Mouse (Mus musculus): ENCODE measurements around the gene Mapkapk2.
"Not testable (repeated sequence)": the region's sequence is repeated elsewhere in the genome, so short reads cannot be mapped to it uniquely, and the experiment has no call there.

Mapkapk2 gene

DNA sequence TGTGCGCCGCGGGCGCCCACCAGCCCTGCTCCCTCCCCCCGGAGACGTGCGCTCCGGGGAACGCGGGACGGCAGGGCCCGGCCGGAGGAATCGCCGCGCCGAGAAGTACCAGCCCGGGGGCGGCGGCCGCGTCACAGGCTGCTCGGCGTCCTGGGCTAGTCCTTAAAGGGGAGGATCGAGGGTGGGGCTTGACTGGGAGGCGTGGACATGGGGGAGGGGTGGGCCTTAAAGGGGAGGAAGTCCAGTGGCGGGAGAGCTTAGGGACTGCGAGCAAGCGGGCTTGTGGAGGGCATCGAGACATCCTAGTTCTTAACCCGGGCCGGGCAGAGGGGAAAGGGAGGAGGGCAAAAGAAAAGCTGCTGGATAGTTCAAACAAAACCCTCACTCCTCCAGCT is at the start of gene Mapkapk2:
TSS of gene Mapkapk2 (minus strand) at position 127 of the 395 bp plus-strand sequence.
- DNase-seq (ENCODE audit: extremely low read depth, insufficient read length, low spot score), result peak; percentile 93

DNA sequence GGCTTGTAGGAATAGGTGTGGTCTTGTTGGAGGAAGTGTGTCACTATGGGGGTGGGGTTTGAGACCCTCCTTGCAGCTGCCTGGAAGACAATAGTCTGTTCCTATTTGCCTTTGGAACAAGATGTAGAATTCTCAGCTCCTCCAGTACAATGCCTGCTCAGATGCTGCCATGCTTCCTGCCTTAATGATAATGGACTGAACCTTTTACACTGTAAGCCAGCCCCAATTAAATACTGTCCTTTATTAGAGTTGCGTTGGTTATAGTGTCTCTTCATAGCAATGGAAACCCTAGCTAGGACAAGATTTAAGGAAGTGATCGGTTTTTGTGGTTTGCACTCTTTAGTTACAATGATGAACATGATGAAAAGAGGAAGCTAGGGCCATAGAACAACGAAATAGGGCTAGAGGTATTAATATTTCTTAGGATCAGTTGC is 48.6 kb upstream of the Mapkapk2 start:
- DNase-seq (ENCODE audit: extremely low read depth, insufficient read length, low spot score), result no peak

DNA sequence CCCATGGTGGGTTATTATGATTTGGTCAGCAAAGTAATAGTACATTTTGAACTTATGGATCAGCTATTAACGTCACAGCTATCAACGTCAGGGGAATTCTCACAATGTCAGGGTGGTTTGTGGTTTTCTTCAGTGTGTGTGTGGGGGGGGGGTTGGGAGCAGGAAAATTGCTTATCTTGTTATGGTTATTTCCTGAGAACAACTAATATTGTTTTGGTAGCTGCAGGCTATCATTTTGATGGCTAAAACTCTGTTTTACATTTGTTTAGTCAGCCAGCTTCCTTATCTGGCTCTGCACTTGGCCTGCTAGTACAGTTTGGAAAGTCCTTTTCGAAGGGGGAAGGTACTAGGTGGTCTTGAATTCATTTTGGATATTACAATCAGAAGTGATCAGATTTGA is 47.6 kb upstream of the Mapkapk2 start:
- DNase-seq (ENCODE audit: extremely low read depth, insufficient read length, low spot score), result not testable (repeated sequence)

DNA sequence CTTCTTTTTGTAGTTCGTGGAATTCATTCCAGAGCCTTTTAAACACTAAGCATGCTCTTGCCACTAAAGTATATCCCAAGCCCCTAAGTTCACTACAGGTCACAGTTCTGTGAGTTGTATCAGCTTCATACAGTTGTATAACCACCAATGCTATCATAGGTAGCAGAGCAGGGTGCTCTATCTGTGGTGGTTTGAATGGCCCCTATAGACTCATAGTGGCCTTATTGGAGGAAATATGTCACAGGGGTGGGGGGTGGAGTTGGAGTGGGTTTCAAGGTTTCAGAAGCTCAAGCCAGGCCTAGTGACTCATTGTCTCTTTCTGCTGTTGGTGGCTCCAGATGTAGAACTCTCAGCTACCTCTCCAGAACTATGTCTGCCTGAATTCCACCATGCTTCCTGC is 44.8 kb upstream of the Mapkapk2 start:
- no peak for DNase-seq (ENCODE audit: extremely low read depth, insufficient read length, low spot score)

GRCm38 (mm10) chr1:131141449-131141848 is 43.8 kb upstream of the Mapkapk2 start:
- DNase-seq (ENCODE audit: extremely low read depth, insufficient read length, low spot score), result no peak

DNA sequence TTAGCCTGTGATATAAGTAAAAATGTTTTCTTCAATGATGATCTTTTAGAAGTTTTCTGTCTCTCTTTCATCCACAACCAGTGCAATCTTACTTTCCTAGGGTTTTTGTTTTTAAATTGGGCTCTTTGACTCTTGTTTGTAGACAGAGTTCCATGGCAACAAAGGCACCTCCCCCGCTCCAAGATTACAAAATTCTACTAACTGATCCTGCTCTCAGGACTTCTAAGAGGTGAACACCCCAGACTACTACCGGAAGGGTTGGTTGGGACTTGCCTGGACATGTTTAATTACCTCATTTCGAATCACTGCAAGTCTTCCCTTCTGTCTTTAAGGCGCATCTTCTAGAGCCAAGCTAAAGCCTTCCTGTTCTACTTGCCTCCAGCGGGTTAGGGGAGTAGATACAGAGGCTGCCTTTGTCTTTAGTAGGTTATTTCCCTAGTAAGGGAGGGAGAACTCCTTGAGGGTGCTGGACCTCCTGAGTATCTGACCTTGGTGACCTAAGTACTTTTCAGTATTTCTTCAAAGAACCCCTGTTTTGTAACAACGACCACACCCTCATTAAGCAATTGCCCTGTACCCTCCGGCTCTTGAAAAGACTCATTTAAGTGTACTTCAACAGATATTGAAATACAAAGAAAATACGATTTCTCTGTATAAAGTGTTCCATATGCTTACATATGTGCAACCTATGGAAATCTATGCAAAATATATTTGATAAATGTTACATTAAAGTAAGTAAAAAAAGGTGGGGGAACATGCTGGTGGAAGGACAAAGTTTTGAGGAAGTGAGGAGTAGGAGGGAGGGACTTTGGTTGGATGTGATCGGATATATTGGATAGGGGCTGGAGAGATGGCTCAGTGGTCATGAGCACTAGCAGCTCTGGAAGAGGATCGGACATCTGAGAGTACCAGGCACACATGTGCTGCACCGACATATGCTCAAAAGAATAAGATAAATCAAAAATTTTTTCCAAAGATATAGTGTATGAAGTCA is 41.8 kb upstream of the Mapkapk2 start:
- peak; percentile 48 for DNase-seq (ENCODE audit: extremely low read depth, insufficient read length, low spot score)

GRCm38 (mm10) chr1:131138191-131139016 is 40.8 kb upstream of the Mapkapk2 start, which contains the start of gene Dyrk3:
Gene Dyrk3 (minus strand): TSS chr1:131138340.
- DNase-seq (ENCODE audit: extremely low read depth, insufficient read length, low spot score), result peak; percentile 97

DNA sequence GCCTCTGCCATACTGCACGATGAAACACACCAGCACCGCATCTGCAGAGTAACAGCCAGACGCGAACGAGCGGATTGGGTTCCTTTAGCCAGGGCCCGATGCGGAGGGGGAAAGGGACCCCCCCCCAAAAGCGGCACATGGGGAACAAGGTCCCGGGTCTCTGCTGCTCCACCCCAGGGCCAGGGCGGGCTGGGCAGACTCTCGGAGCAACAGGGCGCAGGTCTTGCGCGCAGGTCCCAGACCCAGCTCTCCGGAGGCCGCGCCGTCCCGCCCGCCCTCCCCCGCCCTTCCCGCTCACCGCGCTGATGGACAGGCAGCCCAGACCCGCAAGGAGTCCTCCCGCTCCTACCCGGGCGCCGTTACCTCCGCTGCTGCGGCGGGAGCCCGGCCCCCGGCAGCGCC is 40.1 kb upstream of the Mapkapk2 start:
- DNase-seq (ENCODE audit: extremely low read depth, insufficient read length, low spot score), result no peak

GRCm38 (mm10) chr1:131137111-131137510 is 39.5 kb upstream of the Mapkapk2 start:
- DNase-seq (ENCODE audit: extremely low read depth, insufficient read length, low spot score), result no peak

- no peak for DNase-seq (ENCODE audit: extremely low read depth, insufficient read length, low spot score)
These were observed 38.5 kb upstream of the Mapkapk2 start for GRCm38 (mm10) chr1:131135960-131136629.

DNA sequence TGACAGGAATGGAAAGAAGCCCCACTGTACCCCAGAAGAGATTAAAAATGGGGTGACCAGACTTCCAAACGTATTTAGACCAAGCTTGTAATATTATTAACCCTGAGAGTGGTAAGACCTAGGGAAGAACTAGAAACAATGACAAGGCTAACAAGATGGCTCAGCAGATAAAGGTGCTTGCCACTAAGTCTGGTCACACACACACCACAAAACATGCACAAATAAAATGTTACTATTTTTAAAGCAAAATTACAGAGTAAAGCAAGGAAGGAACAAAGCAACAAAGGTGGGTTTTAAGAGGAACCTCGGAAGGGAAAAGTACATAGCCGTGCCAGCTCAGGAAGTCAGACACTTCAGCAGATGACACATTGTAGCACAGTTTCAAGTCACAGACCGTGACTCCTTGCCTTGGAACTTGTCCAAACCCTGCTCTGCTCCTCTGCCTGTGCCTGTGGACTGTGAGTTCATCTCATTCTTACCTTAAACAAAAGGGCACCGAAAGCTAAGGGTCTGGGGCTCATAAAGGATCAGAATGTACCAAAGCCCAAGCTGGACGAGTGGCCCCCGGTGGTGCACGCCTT is 37.4 kb upstream of the Mapkapk2 start:
- DNase-seq (ENCODE audit: extremely low read depth, insufficient read length, low spot score), result peak; percentile 68

DNA sequence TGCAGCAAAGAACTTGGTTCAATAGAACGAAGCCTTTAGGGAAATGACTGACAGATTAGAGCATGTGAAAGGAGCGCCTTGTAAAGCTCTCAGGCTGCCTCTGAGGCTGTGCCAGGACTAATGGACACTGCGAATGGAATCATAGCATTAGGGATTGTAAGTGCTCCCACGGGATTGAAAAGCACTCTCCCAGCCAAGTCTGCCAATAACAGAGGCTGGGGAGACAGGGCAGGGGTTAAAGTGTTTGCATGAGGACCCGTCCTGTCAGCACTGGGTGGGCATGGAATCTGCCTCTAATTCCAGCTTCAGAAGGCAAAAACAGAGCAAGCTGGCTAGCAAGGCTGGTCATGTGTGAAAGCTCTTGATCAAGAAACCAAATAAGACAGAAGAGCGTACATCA is 36.6 kb upstream of the Mapkapk2 start:
- no peak for DNase-seq (ENCODE audit: extremely low read depth, insufficient read length, low spot score)

- DNase-seq (ENCODE audit: extremely low read depth, insufficient read length, low spot score), result peak; percentile 70
These were observed 28.5 kb upstream of the Mapkapk2 start for GRCm38 (mm10) chr1:131125987-131126744.

DNA sequence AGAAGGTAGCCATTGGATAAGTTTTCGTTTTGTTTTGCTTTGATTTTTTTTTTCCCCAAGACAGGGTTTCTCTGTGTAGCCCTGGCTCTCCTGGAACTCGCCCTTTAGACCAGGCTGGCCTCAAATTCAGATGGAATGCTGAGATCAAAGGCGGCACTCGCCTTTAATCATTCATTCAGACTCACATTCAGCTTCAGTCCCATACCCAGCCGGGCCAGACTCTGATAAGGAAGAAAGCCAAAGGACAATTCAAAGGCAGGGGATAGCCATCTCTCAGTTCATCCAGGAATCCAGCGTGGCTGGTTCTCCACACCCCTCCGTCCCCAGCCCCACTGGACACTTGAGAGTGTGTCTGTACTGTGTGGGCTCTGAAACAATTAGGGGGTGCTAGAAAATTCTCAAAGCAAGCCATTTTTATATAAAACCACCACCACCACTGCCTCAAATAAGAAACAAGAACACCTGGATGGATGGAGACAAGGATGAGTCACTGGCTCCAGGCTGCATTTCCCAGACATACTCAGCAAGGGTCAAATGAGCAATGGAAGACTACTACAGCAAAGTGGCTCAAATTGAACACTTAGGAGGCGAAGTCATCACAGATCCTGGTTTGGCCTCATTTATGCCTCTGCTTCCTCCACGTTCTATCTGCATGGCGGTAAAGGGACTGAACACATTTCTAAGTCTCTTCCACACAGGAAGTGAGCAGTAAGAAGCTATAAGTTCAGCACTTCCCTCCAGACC is 26.1 kb upstream of the Mapkapk2 start:
- no peak for DNase-seq (ENCODE audit: extremely low read depth, insufficient read length, low spot score)

GRCm38 (mm10) chr1:131121987-131122386 is 24.4 kb upstream of the Mapkapk2 start:
- DNase-seq (ENCODE audit: extremely low read depth, insufficient read length, low spot score), result no peak

- no peak for DNase-seq (ENCODE audit: extremely low read depth, insufficient read length, low spot score)
These were observed 21.4 kb upstream of the Mapkapk2 start for GRCm38 (mm10) chr1:131119026-131119425.

DNA sequence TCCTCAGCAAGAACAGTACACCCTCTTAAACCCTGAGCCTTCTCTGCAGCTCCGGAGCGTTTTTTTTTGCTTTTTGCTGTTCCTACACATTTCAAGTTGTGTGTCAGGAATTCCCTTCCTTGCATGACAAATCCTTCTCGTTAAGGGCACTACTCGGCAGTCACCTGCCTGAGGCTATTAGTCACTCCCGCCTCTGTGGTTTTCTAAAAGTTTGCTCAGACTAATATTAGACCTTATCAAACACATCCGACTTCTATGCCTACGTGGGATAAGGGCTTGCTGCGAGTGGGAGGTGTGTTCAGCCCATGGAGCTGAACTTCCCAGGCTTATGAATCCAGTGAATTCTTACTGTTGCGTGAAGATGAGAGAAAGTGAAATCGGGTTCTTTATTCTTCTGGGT is 20.9 kb upstream of the Mapkapk2 start:
- DNase-seq (ENCODE audit: extremely low read depth, insufficient read length, low spot score), result peak; percentile 31

GRCm38 (mm10) chr1:131116430-131117011 is 18.9 kb upstream of the Mapkapk2 start:
- DNase-seq (ENCODE audit: extremely low read depth, insufficient read length, low spot score), result no peak

DNA sequence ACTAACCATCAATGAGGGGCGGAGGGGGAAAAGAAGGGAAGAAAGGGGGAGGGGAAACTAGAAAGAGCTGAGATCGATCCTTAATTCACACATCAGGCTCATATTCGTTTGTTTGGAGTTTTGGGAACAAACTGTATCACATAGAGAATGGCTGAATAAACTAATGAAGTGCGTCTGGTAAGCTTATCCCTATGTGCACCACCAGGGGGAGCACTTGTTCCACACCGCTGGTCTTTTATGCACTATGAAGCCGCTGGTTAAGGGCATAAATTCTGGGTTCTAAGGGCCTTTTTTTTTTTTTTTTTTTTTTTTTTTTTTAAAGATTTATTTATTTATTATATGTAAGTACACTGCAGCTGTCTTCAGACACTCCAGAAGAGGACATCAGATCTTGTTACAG is 18.3 kb upstream of the Mapkapk2 start:
- peak; percentile 32 for DNase-seq (ENCODE audit: extremely low read depth, insufficient read length, low spot score)
